Mouse (Mus musculus): ENCODE data around the gene Creb3l4. TPM values are rescaled to one million over a fixed set of nuclear protein-coding genes. Genes with fewer than 3 reads are reported as not detected.

The Creb3l4 gene
- polyA plus RNA-seq, 1 experiment = 2.0 TPM

- H3K4me1 ChIP-seq (ENCODE audit: control insufficient read depth, insufficient read depth, low read length) = no peaks in the 10 kb centered on the region
- TF ChIP-seq CTCF (IDR thresholded peaks at IDR 0.05; ENCODE audit: borderline replicate concordance, insufficient read depth, low read length) (no peak), POLR2A (IDR thresholded peaks at IDR 0.05; ENCODE audit: low read depth, low read length) (no peak)
- H3K4me3 ChIP-seq (ENCODE audit: insufficient read depth, low read length) = peak overlapping the region; percentile 50; the same call in 1 of the 2 replicates
- peak overlapping the region; percentile 87 for H3K27ac ChIP-seq (ENCODE audit: insufficient read depth, low read length)
These were observed 23.2 kb downstream of the Creb3l4 start for GRCm38 (mm10) chr3:90220088-90220487.

- no peak overlapping the region for H3K4me3 ChIP-seq (ENCODE audit: insufficient read depth, low read length)
- TF ChIP-seq CTCF (IDR thresholded peaks at IDR 0.05; ENCODE audit: borderline replicate concordance, insufficient read depth, low read length) (no peak), POLR2A (IDR thresholded peaks at IDR 0.05; ENCODE audit: low read depth, low read length) (no peak)
- H3K27ac ChIP-seq (ENCODE audit: insufficient read depth, low read length) = no peak overlapping the region
- peaks cover 6% of the 10 kb centered on the region for H3K4me1 ChIP-seq (ENCODE audit: control insufficient read depth, insufficient read depth, low read length)
These were observed 27.4 kb downstream of the Creb3l4 start for GRCm38 (mm10) chr3:90215825-90216380.

GRCm38 (mm10) chr3:90213956-90214684 lies 29.2 kb downstream of the Creb3l4 start:
- H3K27ac ChIP-seq (ENCODE audit: insufficient read depth, low read length) = no peak overlapping the region
- TF ChIP-seq CTCF (IDR thresholded peaks at IDR 0.05; ENCODE audit: borderline replicate concordance, insufficient read depth, low read length) = no peak
- no peak for TF ChIP-seq POLR2A (IDR thresholded peaks at IDR 0.05; ENCODE audit: low read depth, low read length)
- H3K4me1 ChIP-seq (ENCODE audit: control insufficient read depth, insufficient read depth, low read length) = peaks cover 6% of the 10 kb centered on the region
- peak overlapping the region; percentile 53 for H3K4me3 ChIP-seq (ENCODE audit: insufficient read depth, low read length)

- Histone ChIP-seq H3K4me1 (ENCODE audit: control insufficient read depth, insufficient read depth, low read length) (peaks cover 6% of the 10 kb centered on the region), H3K4me3 (ENCODE audit: insufficient read depth, low read length) (peak within 1 kb of the TSS; percentile 79), H3K27ac (ENCODE audit: insufficient read depth, low read length) (peak within 1 kb of the TSS; percentile 61)
- TF ChIP-seq CTCF (IDR thresholded peaks at IDR 0.05; ENCODE audit: borderline replicate concordance, insufficient read depth, low read length) (no peak), POLR2A (IDR thresholded peaks at IDR 0.05; ENCODE audit: low read depth, low read length) (peak; percentile 99)
These were observed 29.9 kb downstream of the Creb3l4 start, which contains the start of the genes Rps27 and Rab13 for GRCm38 (mm10) chr3:90213377-90213866. Gene Rps27 (minus strand): TSS chr3:90213651. Gene Rab13 (plus strand): TSS chr3:90213695.

GRCm38 (mm10) chr3:90212723-90213122 lies 30.6 kb downstream of the Creb3l4 start:
- peaks cover 6% of the 10 kb centered on the region for H3K4me1 ChIP-seq (ENCODE audit: control insufficient read depth, insufficient read depth, low read length)
- H3K27ac ChIP-seq (ENCODE audit: insufficient read depth, low read length) = no peak overlapping the region
- TF ChIP-seq POLR2A (IDR thresholded peaks at IDR 0.05; ENCODE audit: low read depth, low read length) = no peak
- no peak for TF ChIP-seq CTCF (IDR thresholded peaks at IDR 0.05; ENCODE audit: borderline replicate concordance, insufficient read depth, low read length)
- peak overlapping the region; percentile 79 for H3K4me3 ChIP-seq (ENCODE audit: insufficient read depth, low read length)

GRCm38 (mm10) chr3:90211475-90212398 lies 31.6 kb downstream of the Creb3l4 start:
- H3K4me3 ChIP-seq (ENCODE audit: insufficient read depth, low read length) = peak overlapping the region; percentile 79
- H3K27ac ChIP-seq (ENCODE audit: insufficient read depth, low read length) = no peak overlapping the region
- peaks cover 6% of the 10 kb centered on the region for H3K4me1 ChIP-seq (ENCODE audit: control insufficient read depth, insufficient read depth, low read length)
- TF ChIP-seq POLR2A (IDR thresholded peaks at IDR 0.05; ENCODE audit: low read depth, low read length) (peak; percentile 7; the same call in 1 of the 2 replicates), CTCF (IDR thresholded peaks at IDR 0.05; ENCODE audit: borderline replicate concordance, insufficient read depth, low read length) (no peak)

- Histone ChIP-seq H3K4me1 (ENCODE audit: control insufficient read depth, insufficient read depth, low read length) (peaks cover 6% of the 10 kb centered on the region), H3K4me3 (ENCODE audit: insufficient read depth, low read length) (no peak overlapping the region; the same call in 1 of the 2 replicates), H3K27ac (ENCODE audit: insufficient read depth, low read length) (no peak overlapping the region)
- TF ChIP-seq CTCF (IDR thresholded peaks at IDR 0.05; ENCODE audit: borderline replicate concordance, insufficient read depth, low read length) (no peak), POLR2A (IDR thresholded peaks at IDR 0.05; ENCODE audit: low read depth, low read length) (0 out of 2 replicates have a peak, but pooled peaks have one; percentile 17)
These were observed 33.3 kb downstream of the Creb3l4 start for GRCm38 (mm10) chr3:90209908-90210566.

GRCm38 (mm10) chr3:90208662-90209061 lies 34.6 kb downstream of the Creb3l4 start:
- Histone ChIP-seq H3K27ac (ENCODE audit: insufficient read depth, low read length) (no peak overlapping the region), H3K4me1 (ENCODE audit: control insufficient read depth, insufficient read depth, low read length) (peaks cover 6% of the 10 kb centered on the region), H3K4me3 (ENCODE audit: insufficient read depth, low read length) (no peak overlapping the region)
- TF ChIP-seq POLR2A (IDR thresholded peaks at IDR 0.05; ENCODE audit: low read depth, low read length) (no peak), CTCF (IDR thresholded peaks at IDR 0.05; ENCODE audit: borderline replicate concordance, insufficient read depth, low read length) (no peak)

- H3K4me3 ChIP-seq (ENCODE audit: insufficient read depth, low read length) = no peak overlapping the region
- no peak overlapping the region for H3K27ac ChIP-seq (ENCODE audit: insufficient read depth, low read length)
- H3K4me1 ChIP-seq (ENCODE audit: control insufficient read depth, insufficient read depth, low read length) = no peaks in the 10 kb centered on the region
- TF ChIP-seq CTCF (IDR thresholded peaks at IDR 0.05; ENCODE audit: borderline replicate concordance, insufficient read depth, low read length) (no peak), POLR2A (IDR thresholded peaks at IDR 0.05; ENCODE audit: low read depth, low read length) (no peak)
These were observed 38.7 kb downstream of the Creb3l4 start for GRCm38 (mm10) chr3:90204582-90204981.
